Mouse (Mus musculus): ENCODE results near the gene Acot5. TPM values are rescaled to one million over a fixed set of nuclear protein-coding genes. Genes with fewer than 3 reads are reported as not detected.

The Acot5 gene
- polyA plus RNA-seq, 1 experiment from 2014 or later: 1.8 TPM

DNA sequence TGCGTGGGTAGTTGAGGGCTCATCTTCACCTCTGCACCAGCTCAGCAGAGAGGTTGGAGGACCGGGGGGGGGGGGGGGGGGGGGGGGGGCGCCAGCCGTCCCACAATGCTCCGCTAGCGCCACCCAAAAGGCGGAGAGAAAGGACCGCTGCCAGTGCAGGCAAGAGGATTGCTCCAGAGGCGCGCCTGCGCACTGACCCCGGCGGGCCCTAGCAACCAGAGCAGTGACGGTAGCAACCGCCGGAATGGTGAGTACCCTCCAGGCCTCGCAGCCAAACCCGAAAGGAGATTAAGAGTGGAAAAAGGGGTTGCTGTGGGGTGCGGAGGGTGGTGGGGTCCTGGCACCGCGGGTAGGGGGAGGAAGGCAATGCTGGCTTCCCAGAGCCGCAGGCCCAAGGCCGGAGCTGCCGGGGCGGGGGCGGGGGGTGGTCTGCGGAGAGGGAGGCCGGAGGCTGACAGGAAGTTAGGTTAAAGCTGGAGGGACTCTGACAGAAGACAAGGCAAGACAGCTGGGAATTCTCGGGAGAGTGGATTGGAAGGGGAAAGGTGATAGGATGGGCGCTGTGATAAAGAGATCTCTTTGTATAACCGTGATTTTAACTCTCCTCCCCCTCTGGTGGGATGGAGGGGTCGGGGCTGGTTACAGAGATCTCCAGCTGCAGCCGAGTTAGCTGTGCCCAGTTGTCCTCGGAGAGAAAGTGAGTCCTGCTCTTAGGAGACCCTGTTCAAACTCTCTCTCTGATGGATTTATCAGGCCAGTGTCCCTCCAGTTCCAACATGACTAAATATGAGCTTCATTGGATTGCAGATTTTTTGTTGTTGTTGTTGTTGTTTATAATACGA, 45.2 kb downstream of the Acot5 start, which contains the start of gene Dnal1:
Dnal1 (plus strand) TSS at position 214 of the 842 bp plus-strand sequence.
- DNase-seq (ENCODE audit: low spot score): peak; percentile 87

- DNase-seq (ENCODE audit: low spot score): no peak
These were observed 50.5 kb downstream of the Acot5 start for GRCm38 (mm10) chr12:84119584-84119983.

Other genes starting within 250 kb of the Acot5 start
- 13.6 and 14.9 TPM in 2 replicates for gene Numb, start 147.4 kb upstream of the Acot5 start, polyA plus RNA-seq (2015; fragmentation: Nextera tagmentation; extraction: Ambion mirVana)
- 16.3 and 21.3 TPM in 2 replicates for gene Riox1, start 118.7 kb upstream of the Acot5 start, polyA plus RNA-seq (2015; fragmentation: Nextera tagmentation; extraction: Ambion mirVana)
- 0.04 TPM in 1 of 2 replicates, not detected in the other for gene Heatr4, start 84.5 kb upstream of the Acot5 start, polyA plus RNA-seq (2015; fragmentation: Nextera tagmentation; extraction: Ambion mirVana)
- gene Acot2, start 81.5 kb upstream of the Acot5 start, polyA plus RNA-seq (2015; fragmentation: Nextera tagmentation; extraction: Ambion mirVana): 14.0 and 21.8 TPM in 2 replicates
- 15.5 and 19.3 TPM in 2 replicates for gene Acot1, start 59.8 kb upstream of the Acot5 start, polyA plus RNA-seq (2015; fragmentation: Nextera tagmentation; extraction: Ambion mirVana)
- gene Acot4, start 30.9 kb upstream of the Acot5 start, polyA plus RNA-seq (2015; fragmentation: Nextera tagmentation; extraction: Ambion mirVana): 0.14 and 0.36 TPM in 2 replicates
- not detected in 2 replicates for gene Gm49366, start 30.4 kb upstream of the Acot5 start, polyA plus RNA-seq (2015; fragmentation: Nextera tagmentation; extraction: Ambion mirVana)
- gene Acot3, start 17.2 kb upstream of the Acot5 start, polyA plus RNA-seq (2015; fragmentation: Nextera tagmentation; extraction: Ambion mirVana): not detected in 2 replicates
- 0.62 and 0.95 TPM in 2 replicates for gene Acot6, start 31.3 kb downstream of the Acot5 start, polyA plus RNA-seq (2015; fragmentation: Nextera tagmentation; extraction: Ambion mirVana)
- 1.6 and 2.1 TPM in 2 replicates for gene Dnal1, start 45.0 kb downstream of the Acot5 start, polyA plus RNA-seq (2015; fragmentation: Nextera tagmentation; extraction: Ambion mirVana)
- gene Pnma1, start 79.2 kb downstream of the Acot5 start, polyA plus RNA-seq (2015; fragmentation: Nextera tagmentation; extraction: Ambion mirVana): 0.18 and 0.22 TPM in 2 replicates
- gene Elmsan1, start 149.6 kb downstream of the Acot5 start, polyA plus RNA-seq (2015; fragmentation: Nextera tagmentation; extraction: Ambion mirVana): 5.1 and 6.3 TPM in 2 replicates
- gene Ptgr2, start 215.9 kb downstream of the Acot5 start, polyA plus RNA-seq (2015; fragmentation: Nextera tagmentation; extraction: Ambion mirVana): 34.7 and 35.7 TPM in 2 replicates
- gene Zfp410, start 247.5 kb downstream of the Acot5 start, polyA plus RNA-seq (2015; fragmentation: Nextera tagmentation; extraction: Ambion mirVana): 87.5 and 93.0 TPM in 2 replicates

Data from thymus, postnatal 0 days (tissue).